Mouse (Mus musculus) hindbrain, postnatal 0 days (tissue): Measurements from ENCODE around the gene Ostm1. TPM values are rescaled to one million over a fixed set of nuclear protein-coding genes. Genes with fewer than 3 reads are reported as not detected.

Source experiments
- ATAC-seq: fragments of 200-750 bp; cut with Nextera tagmentation; 2 replicates; pipeline ENCODE4 v1.8.0; 2017; ENCODE audit warnings: mild to moderate bottlenecking, moderate TSS enrichment, moderate library complexity
- DNase-seq: peaks from one replicate; pipeline ENCODE4 v3.0.0-alpha.2; 2015; ENCODE audit warnings: low spot score
- H3K27ac ChIP-seq: fragments of 300-500 bp; sonication (generic); 2 replicates; pipeline ENCODE4 v1.5.1; 2014; ENCODE audit warnings: mild to moderate bottlenecking
- H3K27me3 ChIP-seq: fragments of 300-500 bp; sonication (generic); 2 replicates; pipeline ENCODE4 v1.6.1; 2014; ENCODE audit warnings: low read length, mixed read lengths; ENCODE audit not compliant: insufficient read depth
- H3K36me3 ChIP-seq: fragments of 300-500 bp; sonication (generic); 2 replicates; pipeline ENCODE4 v1.6.1; 2014; ENCODE audit warnings: low read length, mixed read lengths; ENCODE audit not compliant: insufficient read depth
- H3K4me1 ChIP-seq: fragments of 300-500 bp; sonication (generic); 2 replicates; pipeline ENCODE4 v1.6.1; 2014; ENCODE audit warnings: antibody characterized with exemption, low read length, mixed read lengths; ENCODE audit not compliant: insufficient read depth
- H3K4me2 ChIP-seq: fragments of 300-500 bp; sonication (generic); 2 replicates; pipeline ENCODE4 v1.6.1; 2014; ENCODE audit warnings: low read depth, mild to moderate bottlenecking, low read length, moderate library complexity, mixed read lengths
- H3K4me3 ChIP-seq: fragments of 300-500 bp; sonication (generic); 2 replicates; pipeline ENCODE4 v1.5.1; 2014; ENCODE audit warnings: low read length
- H3K9ac ChIP-seq: fragments of 300-500 bp; sonication (generic); replicated peaks from 2 replicates; pipeline ENCODE4 v1.6.1; 2014; ENCODE audit warnings: mild to moderate bottlenecking, low read length, moderate library complexity, mixed read lengths
- H3K9me3 ChIP-seq: fragments of 300-500 bp; sonication (generic); 2 replicates; pipeline ENCODE4 v1.6.1; 2016; ENCODE audit warnings: low read length, mixed read lengths
- CTCF ChIP-seq: IDR thresholded peaks from 2 replicates; pipeline ENCODE4 v1.5.1; 2016; ENCODE audit warnings: antibody characterized with exemption, control low read depth, low read depth
- WGBS: fragments of 180-500 bp; shearing (Covaris S2); extraction: QIAGEN DNeasy Blood & Tissue Kit; methylation state at CpG from one replicate; pipeline ENCODE4 v1.1.7; 2014; 5-methylcytosine and 5-hydroxymethylcytosine counted together
- polyA plus RNA-seq: library from polyadenylated mRNA; unstranded; fragments of >200 nt; fragmentation: Nextera tagmentation; extraction: Ambion mirVana; gene quantifications from 2 replicates; pipeline ENCODE4 v1.2.1, GENCODE M21; 2015
- total RNA-seq: library from RNA; depleted of rRNA; stranded (reverse); fragments of >200 nt; gene quantifications from 2 replicates; pipeline ENCODE4 v1.2.3, GENCODE M21; 2014

Ostm1 gene
- total and polyA plus RNA-seq, 2 experiments from 2014 or later: 36.8 to 43.1 TPM

- peaks cover 24% of the 10 kb centered on the region; the same call in 1 of the 2 replicates for H3K27me3 ChIP-seq
- H3K9ac ChIP-seq: no peak overlapping the region
- DNase-seq: no peak
- no peak overlapping the region for H3K4me2 ChIP-seq
- no peak overlapping the region for H3K4me3 ChIP-seq
- no peaks in the 10 kb centered on the region for H3K4me1 ChIP-seq
- no peak overlapping the region for H3K27ac ChIP-seq
- TF ChIP-seq CTCF: no peak
- no peaks in the 10 kb centered on the region for H3K9me3 ChIP-seq
- WGBS: 79% methylated on average over 5 of the region's 5 CpGs
- no peaks in the 10 kb centered on the region for H3K36me3 ChIP-seq
- ATAC-seq: no peak
These were observed 23.9 kb upstream of the Ostm1 start for GRCm38 (mm10) chr10:42559581-42560200.

- H3K9me3 ChIP-seq: no peaks in the 10 kb centered on the region
- 4% methylated on average over 12 of the region's 12 CpGs for WGBS
- no peak overlapping the region for H3K9ac ChIP-seq
- no peak overlapping the region for H3K4me3 ChIP-seq
- no peak for TF ChIP-seq CTCF
- no peaks in the 10 kb centered on the region for H3K36me3 ChIP-seq
- no peak for ATAC-seq
- H3K4me1 ChIP-seq: no peaks in the 10 kb centered on the region
- 0 out of 2 replicates have a peak overlapping the region, but pooled peaks have one; percentile 18 for H3K4me2 ChIP-seq
- H3K27ac ChIP-seq: no peak overlapping the region
- H3K27me3 ChIP-seq: peaks cover 47% of the 10 kb centered on the region
- DNase-seq: no peak
These were observed 21.4 kb upstream of the Ostm1 start for GRCm38 (mm10) chr10:42562272-42562671.

GRCm38 (mm10) chr10:42572567-42572966 lies 11.1 kb upstream of the Ostm1 start:
- 0 out of 2 replicates have a peak, but pooled peaks have one; percentile 29 for ATAC-seq
- whole genome bisulfite sequencing: 1% methylated on average over 20 of the region's 20 CpGs

GRCm38 (mm10) chr10:42572971-42573370 lies 10.7 kb upstream of the Ostm1 start:
- Histone ChIP-seq H3K9me3 (no peaks in the 10 kb centered on the region), H3K4me3 (peak overlapping the region; percentile 13), H3K9ac (no peak overlapping the region), H3K27ac (no peak overlapping the region), H3K4me2 (peak overlapping the region; percentile 37), H3K36me3 (no peaks in the 10 kb centered on the region), H3K27me3 (peaks cover 91% of the 10 kb centered on the region), H3K4me1 (peaks cover 6% of the 10 kb centered on the region; the same call in 1 of the 2 replicates)
- DNase-seq (no peak), ATAC-seq (no peak)
- TF ChIP-seq CTCF: no peak
- 2% methylated on average over 15 of the region's 15 CpGs for WGBS

More at GRCm38 (mm10) chr10:42572567-42572966, 11.1 kb upstream of the Ostm1 start:
- no peaks in the 10 kb centered on the region for H3K9me3 ChIP-seq
- H3K36me3 ChIP-seq: no peaks in the 10 kb centered on the region
- peaks cover 89% of the 10 kb centered on the region for H3K27me3 ChIP-seq
- no peak overlapping the region for H3K9ac ChIP-seq
- no peak overlapping the region for H3K27ac ChIP-seq
- DNase-seq: no peak
- peaks cover 6% of the 10 kb centered on the region; the same call in 1 of the 2 replicates for H3K4me1 ChIP-seq
- H3K4me2 ChIP-seq: peak overlapping the region; percentile 37
- no peak for TF ChIP-seq CTCF
- peak overlapping the region; percentile 13 for H3K4me3 ChIP-seq

- Histone ChIP-seq H3K27me3 (peaks cover 93% of the 10 kb centered on the region), H3K4me2 (no peak overlapping the region), H3K36me3 (no peaks in the 10 kb centered on the region), H3K9me3 (no peaks in the 10 kb centered on the region), H3K27ac (no peak overlapping the region), H3K4me1 (peaks cover 6% of the 10 kb centered on the region; the same call in 1 of the 2 replicates), H3K9ac (no peak overlapping the region), H3K4me3 (no peak overlapping the region)
- no peak for DNase-seq
- 3% methylated on average over 10 of the region's 10 CpGs for WGBS
- ATAC-seq: no peak
- TF ChIP-seq CTCF: no peak
These were observed 9.0 kb upstream of the Ostm1 start for GRCm38 (mm10) chr10:42574639-42575038.

- no peak for ATAC-seq
- no peak for TF ChIP-seq CTCF
- DNase-seq: no peak
- H3K4me1 ChIP-seq: peaks cover 3% of the 10 kb centered on the region; the same call in 1 of the 2 replicates
- H3K4me3 ChIP-seq: no peak overlapping the region
- no peak overlapping the region for H3K4me2 ChIP-seq
- WGBS: 2% methylated on average over 15 of the region's 15 CpGs
- H3K36me3 ChIP-seq: no peaks in the 10 kb centered on the region
- H3K9me3 ChIP-seq: no peaks in the 10 kb centered on the region
- no peak overlapping the region for H3K9ac ChIP-seq
- peaks cover 89% of the 10 kb centered on the region for H3K27me3 ChIP-seq
- no peak overlapping the region for H3K27ac ChIP-seq
These were observed 5.9 kb upstream of the Ostm1 start for GRCm38 (mm10) chr10:42577525-42578280.
